Mouse (Mus musculus): ENCODE data around the gene Cebpa. TPM values are rescaled to one million over a fixed set of nuclear protein-coding genes. Genes with fewer than 3 reads are reported as not detected.

Gene Cebpa
- total RNA-seq, 2 experiments from 2014 or later = 2.0 to 2.7 TPM

DNA sequence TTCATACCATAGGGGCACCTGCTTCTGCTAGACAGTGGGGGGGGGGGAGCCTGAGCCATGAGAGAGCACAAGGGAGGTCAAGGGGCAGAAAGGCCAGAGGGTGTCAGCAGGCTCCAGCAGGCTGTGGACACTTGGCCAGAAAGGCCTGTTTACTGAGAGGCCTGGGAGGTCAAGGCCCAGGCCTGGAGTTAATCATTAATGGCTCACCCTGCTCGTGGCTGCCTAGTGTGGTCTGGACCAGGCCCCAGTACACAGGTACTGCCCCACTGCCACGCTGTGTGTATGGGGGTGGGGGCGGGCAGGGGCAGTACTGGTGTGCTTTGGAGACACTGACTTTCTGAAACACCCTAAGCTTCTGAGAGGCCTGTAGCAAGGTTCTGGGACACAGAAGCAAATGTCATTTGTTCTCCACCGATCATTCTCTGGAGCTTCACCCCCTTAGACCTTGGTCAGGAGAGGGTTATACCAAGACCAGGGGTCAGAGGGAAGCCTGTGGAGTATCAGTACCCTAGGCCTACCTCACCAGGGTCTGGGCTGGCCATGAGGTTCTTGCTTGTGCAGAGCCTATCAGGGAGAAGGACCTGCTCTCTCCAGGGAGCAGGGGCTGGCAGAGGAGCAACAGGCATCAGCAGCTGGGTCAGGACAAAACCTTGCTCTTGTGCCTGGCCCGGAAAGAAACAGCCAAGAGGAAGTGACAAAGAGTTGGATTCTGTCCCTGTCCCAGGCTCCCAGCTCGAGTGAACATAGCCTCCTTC, 24.9 kb downstream of the Cebpa start:
- intact Hi-C loops (cut with DNase I) = no loop called here

GRCm38 (mm10) chr7:35145068-35145467, 26.0 kb downstream of the Cebpa start:
- no peak for DNase-seq
- intact Hi-C loops (cut with DNase I) = no loop called here

More for the DNA sequence above, 24.9 kb downstream of the Cebpa start:
- DNase-seq = no peak

GRCm38 (mm10) chr7:35146269-35146668, 27.2 kb downstream of the Cebpa start:
- no peak for DNase-seq
- intact Hi-C loops (cut with DNase I) = no loop called here

DNA sequence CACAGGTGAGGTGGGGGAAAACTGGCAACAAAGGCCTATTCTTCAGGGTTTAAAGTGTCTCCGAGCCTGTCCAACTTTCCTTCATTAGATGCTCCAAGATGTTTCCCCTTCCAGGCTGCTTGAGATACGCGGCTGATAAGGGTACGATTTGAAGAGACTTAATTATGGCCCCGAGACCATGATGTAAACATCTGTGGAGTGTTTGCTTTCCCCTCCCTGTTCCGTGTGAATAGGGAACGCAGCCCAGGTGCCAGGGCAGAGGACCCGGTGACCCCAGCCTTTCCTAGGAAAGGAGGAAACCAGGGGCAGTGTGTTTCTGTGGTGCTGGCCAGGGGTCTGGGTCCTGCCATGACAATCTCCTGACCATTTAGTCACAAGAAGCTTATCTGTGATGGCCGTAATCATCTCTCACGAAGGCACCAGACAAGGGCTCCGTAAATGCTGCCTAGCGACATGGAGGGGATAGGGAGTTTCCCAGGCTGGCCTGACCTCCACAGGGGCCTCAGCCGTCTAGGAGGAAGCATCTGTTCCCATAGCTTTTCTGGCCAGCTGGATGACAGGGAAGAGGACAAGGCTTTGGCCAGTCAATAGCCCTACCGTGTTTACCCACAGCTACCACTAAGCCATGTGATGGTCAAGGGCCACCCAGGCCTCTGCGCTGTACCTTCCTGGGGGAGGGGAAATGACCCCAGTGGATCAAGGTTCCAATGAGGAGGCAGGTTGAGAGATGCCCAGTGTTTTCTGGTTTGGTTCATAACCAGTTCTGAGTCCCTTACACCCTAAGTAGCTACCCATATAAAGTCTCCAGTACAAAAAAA, 30.7 kb downstream of the Cebpa start:
- intact Hi-C loops (cut with DNase I) = no loop called here
- DNase-seq = no peak

- no peak for DNase-seq
- intact Hi-C loops (cut with DNase I) = no loop called here
Measured at GRCm38 (mm10) chr7:35150860-35151259, 31.8 kb downstream of the Cebpa start.

DNA sequence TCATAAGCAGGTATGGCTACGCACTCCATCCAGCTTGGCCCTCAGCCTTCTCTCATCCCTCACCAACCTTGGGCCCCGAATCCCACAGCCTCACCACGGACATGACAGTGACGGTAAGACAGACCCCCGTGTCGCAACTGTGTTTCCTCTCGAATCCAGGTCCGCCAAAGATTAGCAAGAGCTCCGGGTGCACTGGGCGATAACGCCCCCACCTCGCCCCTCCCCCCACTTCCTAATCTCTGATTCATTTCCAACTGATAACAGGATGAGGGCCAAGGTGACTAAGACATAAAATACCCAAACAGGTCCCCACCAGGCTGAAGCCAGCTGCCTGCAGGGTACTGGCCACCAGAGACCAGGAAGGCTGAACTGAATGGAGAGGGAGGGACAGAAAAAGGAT, 35.4 kb downstream of the Cebpa start:
- intact Hi-C loops (cut with DNase I) = no loop called here

DNA sequence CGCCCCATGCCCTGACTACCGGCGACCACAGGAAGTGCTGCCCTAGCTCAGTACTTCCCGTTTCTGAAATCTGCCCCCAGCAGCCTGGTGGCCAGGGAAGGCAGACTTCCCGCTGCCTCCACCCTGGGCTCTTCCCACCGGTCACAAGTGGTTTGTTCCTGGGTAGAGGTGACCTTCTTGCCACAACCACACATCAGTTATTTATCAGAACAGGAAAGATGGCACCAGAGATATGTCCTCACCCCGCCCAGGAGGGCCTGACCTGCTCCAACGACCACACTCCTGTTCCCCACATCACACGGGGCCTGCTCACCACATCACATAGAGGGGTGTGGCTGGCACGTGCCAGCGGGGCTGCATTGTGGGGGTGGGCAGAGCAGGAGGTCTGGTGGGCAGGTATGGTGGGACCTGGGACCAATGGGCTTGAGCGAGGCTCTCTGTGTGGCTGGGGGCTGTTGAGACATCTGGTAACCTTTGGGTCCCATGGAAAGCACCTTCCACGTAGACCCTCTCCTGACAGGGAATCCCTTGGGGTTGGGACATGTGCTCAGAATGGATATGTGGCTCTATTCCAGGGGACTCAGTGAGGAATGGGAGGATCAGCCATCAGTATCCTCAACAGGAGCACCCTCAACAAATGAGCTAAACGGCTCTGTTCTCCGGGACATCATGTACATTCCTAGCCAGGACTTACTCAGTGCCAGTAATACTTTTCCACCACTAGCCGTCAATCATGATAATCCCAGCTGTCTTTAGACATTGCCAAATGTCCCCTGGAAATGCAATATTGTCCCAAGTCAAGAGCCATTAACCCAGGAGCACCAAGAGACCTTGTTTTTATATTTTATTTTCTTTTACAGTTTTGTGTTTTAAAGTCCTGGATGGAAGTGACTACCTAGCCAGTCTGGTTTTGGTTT, 37.7 kb downstream of the Cebpa start:
- intact Hi-C loops (cut with DNase I) = no loop called here
- no peak for DNase-seq

More for the DNA sequence above, 35.4 kb downstream of the Cebpa start:
- DNase-seq = no peak

- DNase-seq = no peak
- intact Hi-C loops (cut with DNase I) = no loop called here
Measured at GRCm38 (mm10) chr7:35157512-35157911, 38.4 kb downstream of the Cebpa start.

DNA sequence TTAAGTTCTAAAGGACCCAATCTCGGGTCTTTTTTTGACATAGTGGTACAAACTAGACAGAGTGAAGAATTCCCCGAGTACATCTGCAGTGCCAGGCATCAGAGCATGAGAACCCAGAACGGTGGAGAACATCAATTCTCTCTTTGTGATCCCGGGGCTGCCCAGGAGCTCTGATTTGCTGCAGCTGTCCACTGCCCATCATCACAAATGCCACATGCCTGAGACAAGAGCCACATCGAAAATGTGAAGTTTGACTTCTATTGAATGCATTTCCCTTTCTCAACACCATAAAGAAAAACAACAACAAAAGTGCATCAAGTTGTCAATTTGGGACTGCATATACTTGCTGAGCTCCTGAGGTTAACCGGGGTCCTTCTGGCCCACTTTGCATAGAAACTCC, 43.4 kb downstream of the Cebpa start:
- intact Hi-C loops (cut with DNase I) = no loop called here
- no peak for DNase-seq

GRCm38 (mm10) chr7:35163600-35163999, 44.5 kb downstream of the Cebpa start:
- DNase-seq = no peak
- intact Hi-C loops (cut with DNase I) = no loop called here

DNA sequence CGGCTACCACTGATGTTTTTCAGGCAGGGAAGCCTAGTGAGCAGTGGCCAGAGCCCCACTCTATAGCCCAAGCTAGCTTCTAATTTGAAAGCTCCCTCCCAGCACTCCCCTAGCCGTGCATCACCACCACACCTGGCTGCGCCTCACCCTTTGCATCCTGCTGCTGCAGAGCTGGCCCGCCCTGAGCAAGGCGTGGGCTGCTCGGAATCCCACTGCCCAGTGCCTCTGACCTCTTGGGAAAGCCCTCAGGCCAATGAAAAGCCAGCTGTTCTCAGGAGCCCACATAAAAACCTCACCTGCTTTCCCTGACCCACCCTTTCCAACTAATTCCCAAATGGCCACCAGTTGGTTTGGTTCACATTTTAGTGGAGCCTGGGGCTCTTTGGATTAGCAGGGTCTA, 45.0 kb downstream of the Cebpa start:
- intact Hi-C loops (cut with DNase I) = no loop called here
- DNase-seq = no peak

- DNase-seq = no peak
- intact Hi-C loops (cut with DNase I) = loop anchor here (5.0 kb wide), 1 partner anchor 50 kb away; the partner anchor contains the start of gene Cebpa
Measured at GRCm38 (mm10) chr7:35166988-35167387, 47.9 kb downstream of the Cebpa start.

- intact Hi-C loops (cut with DNase I) = loop anchor here (5.0 kb wide), 1 partner anchor 51 kb away; the partner anchor contains the start of gene Cebpa
- no peak for DNase-seq
Measured at GRCm38 (mm10) chr7:35167925-35168324, 48.8 kb downstream of the Cebpa start.

- intact Hi-C loops (cut with DNase I) = loop anchor here (5.0 kb wide), 1 partner anchor 52 kb away; the partner anchor contains the start of gene Cebpa
- DNase-seq = peak; percentile 87
Measured at GRCm38 (mm10) chr7:35169341-35169740, 50.2 kb downstream of the Cebpa start.

Small RNA genes within 50 kb of the gene (microRNA-seq; reads per million reads assigned to microRNA genes)
- gene Gm25033 = not detected

Other genes starting within 250 kb of the Cebpa start
- gene Pepd, start 206.9 kb upstream of the Cebpa start, total RNA-seq (2021) = 10 to 100 TPM; 40.0 to 41.7 TPM
- 10 to 100 TPM; 26.4 to 27.4 TPM for gene Cebpg, start 62.7 kb upstream of the Cebpa start, total RNA-seq (2021)
- gene Slc7a10, start 67.1 kb downstream of the Cebpa start, total RNA-seq (2021) = 10 to 100 TPM; 18.3 to 21.5 TPM
- 100 to 1,000 TPM; 102 to 107 TPM for gene Lrp3, start 96.2 kb downstream of the Cebpa start, total RNA-seq (2021)
- 10 to 100 TPM; 26.7 to 31.7 TPM for gene Gpatch1, start 199.1 kb downstream of the Cebpa start, total RNA-seq (2021)
- 1 to 10 TPM; 1.6 to 2.0 TPM for gene Rhpn2, start 214.9 kb downstream of the Cebpa start, total RNA-seq (2021)

Measured in left cerebral cortex, postnatal 4 days (tissue).